Mouse (Mus musculus) kidney, postnatal 25 days (tissue): Measurements from ENCODE around the gene 9130230L23Rik.
A peak's percentile ranks its signal among the peaks of the same experiment; 100 is the strongest.

Experiments
- DNase-seq, 2 experiments: peaks; one replicate each; pipeline ENCODE4 v3.0.0; 2021; ENCODE audit warnings: mixed read lengths in 2 of 2

Gene 9130230L23Rik

GRCm38 (mm10) chr5:66004134-66004925, at the start of gene 9130230L23Rik:
Gene 9130230L23Rik (minus strand): TSS chr5:66004285.
- DNase-seq, result no peak

DNA sequence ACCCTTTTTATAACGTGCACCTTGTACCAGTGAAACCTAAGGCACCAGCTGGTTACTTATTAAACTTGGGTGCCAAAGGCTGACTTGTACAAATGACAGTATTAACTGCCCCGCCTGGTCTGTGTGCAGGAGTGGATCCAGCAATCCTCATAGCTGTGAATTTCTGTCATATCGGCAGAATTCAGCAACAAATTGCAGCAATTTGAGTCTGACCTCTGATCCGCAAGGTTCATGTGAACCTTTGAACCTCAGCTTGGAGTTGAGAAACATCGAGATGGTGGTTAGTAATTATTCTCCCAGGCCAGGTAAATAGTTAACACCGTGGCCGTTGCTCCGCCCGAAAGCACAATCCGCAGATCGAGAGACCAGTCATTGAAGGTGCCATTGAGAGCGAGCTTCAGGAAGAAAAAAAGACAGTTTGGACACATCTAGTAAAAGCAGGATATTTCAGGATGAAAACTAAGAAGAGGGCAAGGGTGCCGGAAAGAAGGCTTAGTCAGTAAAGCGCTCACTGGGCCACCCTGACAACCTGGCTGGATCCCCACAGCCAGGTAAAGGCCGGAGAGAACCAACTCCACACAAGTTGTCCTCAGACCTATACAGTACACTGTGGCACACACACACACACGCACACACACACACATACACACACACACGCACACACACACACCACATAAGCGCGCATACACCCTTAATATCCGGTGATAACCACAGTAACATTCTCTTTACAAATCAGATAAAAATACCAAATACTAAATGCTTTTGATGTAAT, 48.9 kb upstream of the 9130230L23Rik start:
- DNase-seq, result peak; percentile 82 to 92

- DNase-seq, result peak in 1 of 2 experiments; percentile 56
Measured at GRCm38 (mm10) chr5:66050841-66051240, 46.8 kb upstream of the 9130230L23Rik start.

DNA sequence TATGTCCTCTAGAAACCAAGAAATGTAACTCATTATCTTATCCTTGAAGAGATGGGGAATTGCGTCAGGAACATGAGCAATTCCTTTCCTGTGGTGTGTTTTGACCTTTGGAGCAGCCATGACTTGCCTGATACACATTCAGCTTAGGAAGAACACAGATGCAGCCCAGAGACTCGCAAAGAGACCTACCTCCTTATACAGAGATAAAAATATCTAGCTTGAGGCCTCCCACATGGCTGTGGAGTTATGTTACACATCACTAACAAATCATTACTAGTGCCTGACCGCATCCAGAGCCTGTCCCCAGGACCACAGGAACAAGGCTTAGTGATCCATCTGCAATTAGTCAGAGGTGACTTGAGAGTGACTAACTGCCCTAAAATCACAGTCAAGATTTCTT, 42.3 kb upstream of the 9130230L23Rik start:
- no peak for DNase-seq

GRCm38 (mm10) chr5:66043897-66044296, 39.8 kb upstream of the 9130230L23Rik start:
- DNase-seq, result peak; percentile 32 to 69

GRCm38 (mm10) chr5:66042651-66043340, 38.7 kb upstream of the 9130230L23Rik start:
- no peak for DNase-seq

DNA sequence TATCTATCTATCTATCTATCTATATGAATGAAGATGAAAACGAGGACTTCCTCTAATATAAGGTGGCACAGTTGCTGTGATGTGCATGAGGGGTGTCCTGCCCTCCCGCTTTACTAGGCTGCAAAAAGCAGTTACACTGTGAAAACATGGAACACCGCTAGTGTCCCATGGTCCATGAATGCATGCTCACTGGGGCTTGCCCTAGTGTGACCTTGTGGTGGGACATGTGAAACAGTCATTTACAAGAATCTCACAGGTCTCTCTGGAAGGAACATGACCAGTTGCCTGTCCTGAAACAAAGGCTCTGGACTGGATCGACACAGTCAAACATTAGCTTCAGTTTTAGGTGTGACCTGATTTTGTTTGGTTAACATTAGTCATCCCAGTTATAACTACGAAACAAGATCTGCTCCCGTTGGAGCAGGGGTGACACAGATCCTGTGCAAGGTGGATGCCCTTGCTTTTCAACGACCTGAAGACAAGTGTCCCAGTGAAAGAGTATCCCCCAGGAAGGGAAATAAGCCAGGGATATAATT, 36.7 kb upstream of the 9130230L23Rik start:
- peak in 1 of 2 experiments; percentile 67 for DNase-seq

DNA sequence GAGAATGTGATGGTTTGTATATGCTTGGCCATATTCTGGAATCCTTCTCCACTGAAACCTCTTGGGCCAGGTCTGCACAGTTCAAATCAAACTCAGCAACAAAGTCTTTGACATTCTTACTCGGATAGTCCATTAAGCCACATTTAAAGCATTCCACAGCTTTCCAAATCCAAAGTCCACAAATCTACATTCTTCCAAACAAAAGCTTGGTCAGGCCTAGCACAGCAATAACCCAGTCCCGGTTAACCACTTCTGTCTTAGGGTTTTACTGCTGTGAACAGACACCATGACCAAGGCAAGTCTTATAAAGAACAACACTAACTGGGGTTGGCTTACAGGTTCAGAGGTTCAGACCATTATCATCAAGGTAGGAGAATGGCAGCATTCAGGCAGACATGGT, 35.7 kb upstream of the 9130230L23Rik start:
- no peak for DNase-seq

GRCm38 (mm10) chr5:66037066-66037465, 33.0 kb upstream of the 9130230L23Rik start:
- DNase-seq, result no peak

GRCm38 (mm10) chr5:66036440-66037054, 32.5 kb upstream of the 9130230L23Rik start:
- no peak for DNase-seq

- peak; percentile 63 to 82 for DNase-seq
Measured at GRCm38 (mm10) chr5:66034375-66035195, 30.5 kb upstream of the 9130230L23Rik start.

DNA sequence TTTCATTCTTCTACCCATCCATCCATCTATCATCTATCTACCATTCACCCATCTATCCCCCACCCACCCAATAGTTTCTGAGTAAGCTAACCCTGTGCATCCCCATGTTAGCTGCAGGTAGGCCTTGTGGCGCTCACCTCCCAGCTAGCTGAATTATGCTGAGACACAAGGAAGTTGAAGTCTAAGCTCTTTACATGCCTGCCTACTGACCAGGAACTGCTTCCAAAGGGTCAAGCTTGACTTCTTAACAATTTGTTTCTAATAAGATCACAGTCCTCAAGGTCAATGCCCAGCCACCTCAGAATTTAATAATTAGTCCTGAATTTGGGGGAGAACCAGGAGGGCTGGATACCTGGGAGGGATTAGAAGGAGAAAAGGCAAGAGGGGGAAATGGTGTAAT, 28.7 kb upstream of the 9130230L23Rik start:
- DNase-seq, result no peak

DNA sequence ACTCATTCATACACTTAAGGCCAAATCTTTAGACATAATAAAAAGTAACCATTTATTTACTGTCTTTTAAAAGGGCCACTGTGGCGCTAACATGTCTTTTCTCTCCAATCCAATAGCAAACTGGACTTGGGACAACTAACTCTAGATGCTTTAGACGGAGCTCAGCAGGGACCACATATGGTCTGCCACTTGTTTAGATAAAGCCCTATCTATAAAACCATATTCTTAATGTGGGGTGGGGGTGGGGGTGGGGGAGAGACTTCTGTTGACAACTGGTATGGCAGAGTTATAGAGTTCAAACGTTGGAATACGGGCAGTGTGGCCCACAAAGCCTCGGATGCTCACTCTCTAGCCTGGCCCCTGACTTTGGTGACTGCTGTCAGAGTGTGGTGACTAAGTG, 27.6 kb upstream of the 9130230L23Rik start:
- DNase-seq, result no peak

DNA sequence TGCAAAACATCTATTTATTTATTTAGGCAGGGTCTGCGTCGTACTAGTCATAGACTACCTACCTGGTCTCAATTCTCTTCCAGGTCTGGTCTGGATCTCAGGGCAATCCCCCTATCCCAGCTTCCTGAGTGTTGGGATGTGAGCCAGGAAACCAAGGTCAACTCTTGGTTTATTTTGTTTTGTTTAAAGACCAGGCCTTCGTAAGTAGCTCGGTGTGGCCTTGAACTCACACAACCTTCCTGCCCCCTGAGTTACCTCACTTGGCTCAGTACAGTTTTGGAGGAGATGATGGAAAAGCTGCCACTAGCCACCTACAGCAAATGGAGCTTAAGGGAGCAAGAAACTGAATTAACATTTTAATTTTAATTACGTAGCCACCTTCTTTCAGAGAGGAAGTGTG, 24.1 kb upstream of the 9130230L23Rik start:
- DNase-seq, result no peak

- no peak for DNase-seq
Measured at GRCm38 (mm10) chr5:66027206-66027605, 23.1 kb upstream of the 9130230L23Rik start.

- no peak for DNase-seq
Measured at GRCm38 (mm10) chr5:66026796-66027195, 22.7 kb upstream of the 9130230L23Rik start.

GRCm38 (mm10) chr5:66015449-66015961, 11.4 kb upstream of the 9130230L23Rik start:
- no peak for DNase-seq

DNA sequence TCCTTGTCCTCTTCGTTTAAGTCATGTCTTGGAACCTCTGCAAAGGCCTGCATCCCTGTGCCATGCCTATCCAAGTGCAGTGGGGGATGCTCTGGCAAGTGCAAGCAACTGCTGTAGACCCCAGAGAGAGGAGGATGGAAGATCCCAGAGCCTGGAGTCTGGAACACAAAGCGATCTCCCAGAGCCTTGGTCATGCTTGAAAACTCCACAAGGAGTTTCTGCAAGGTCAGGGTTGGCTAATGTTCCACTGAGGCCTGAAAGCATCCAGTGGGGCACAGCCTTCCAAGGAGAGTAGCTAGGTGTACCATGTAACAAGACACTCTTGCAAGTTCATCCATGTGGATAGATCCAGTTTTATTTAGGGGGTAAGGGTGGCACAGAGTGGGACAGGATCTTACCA, 10.4 kb upstream of the 9130230L23Rik start:
- DNase-seq, result peak; percentile 67 to 87

DNA sequence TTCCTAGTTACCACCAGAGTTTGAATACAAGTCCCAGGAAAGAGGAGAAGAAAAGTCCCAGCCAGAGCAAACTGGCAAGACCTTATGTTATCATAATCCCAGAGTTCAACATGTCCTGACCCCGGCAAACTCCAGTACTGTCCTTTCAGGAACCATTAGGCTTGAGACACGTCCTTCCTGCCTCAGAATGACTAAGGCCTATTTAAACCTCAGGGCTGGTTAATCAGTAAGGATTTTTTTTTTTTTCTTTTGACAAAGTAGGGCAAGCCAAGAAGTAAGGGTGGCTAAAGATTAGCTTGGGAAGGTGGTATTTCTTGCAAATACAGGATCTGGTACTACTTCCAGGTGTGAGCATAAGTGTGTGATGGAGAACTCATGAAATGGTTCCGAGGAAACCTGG, 9.9 kb upstream of the 9130230L23Rik start:
- peak; percentile 57 to 82 for DNase-seq

DNA sequence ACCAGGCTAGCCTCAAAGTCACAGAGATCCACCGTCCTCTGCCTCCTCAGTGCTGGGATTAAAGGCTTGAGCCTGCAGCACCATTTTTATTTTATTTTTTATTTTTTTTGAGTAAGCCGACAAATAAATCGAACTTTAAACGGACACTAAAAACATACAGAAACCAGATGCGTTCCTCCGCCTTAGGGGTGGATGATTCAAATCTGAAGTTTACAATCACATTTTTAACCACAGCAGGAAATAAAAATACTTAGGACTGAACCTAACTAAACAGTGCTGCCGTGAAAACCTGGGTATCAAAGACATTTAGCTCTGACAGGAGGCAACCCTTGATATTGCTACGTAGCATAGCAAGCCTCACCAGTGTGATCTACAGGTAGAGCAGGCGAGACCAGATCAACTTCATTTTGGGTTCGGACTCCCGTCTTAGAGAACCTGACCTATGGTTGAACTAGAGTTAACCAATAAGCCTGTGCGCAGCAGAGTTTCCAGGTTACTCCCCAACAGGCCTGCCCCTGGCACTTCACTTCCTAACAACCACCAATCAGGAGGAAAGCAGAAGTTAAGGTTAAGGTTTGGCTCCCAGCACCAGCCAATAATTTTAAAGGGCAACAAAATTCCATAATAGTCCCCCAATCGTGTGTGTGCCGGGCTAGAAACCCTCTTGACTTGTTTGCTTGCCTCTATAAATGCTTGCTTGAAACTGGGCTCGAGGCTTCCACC, 4.3 kb upstream of the 9130230L23Rik start:
- no peak for DNase-seq
